Mouse (Mus musculus): Measurements from ENCODE around the gene H2al1g. TPM values are rescaled to one million over a fixed set of nuclear protein-coding genes. Genes with fewer than 3 reads are reported as not detected.
"Not testable (repeated sequence)": the region's sequence is repeated elsewhere in the genome, so short reads cannot be mapped to it uniquely, and the experiment has no call there.

The H2al1g gene
- not detected in 2 replicates for polyA plus RNA-seq (2011; ENCODE audit: insufficient read length, low read depth, missing spikeins)

DNA sequence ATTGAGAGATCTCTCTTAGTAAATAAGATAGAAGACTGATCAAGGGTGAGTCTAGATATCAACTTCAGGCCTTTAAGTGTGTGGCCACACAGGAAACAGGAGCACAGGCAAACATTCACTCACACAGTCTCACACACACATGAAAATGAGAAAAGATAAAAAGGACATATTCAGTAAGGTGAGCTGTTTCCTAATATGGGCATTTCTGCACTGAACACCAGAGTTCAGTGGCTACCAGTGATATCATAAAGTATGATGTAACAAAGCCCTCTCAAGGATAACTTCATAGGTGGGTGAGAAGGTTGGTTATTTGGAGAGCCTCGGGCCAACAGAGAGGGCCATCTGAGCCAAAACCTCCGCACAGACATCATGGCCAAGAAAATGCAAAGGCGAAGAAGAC lies at the start of gene H2al1g:
TSS of gene H2al1g (plus strand) at position 301 of the 400 bp plus-strand sequence.
- H3K4me1 ChIP-seq (ENCODE audit: control insufficient read depth, insufficient read depth, low read length); H3K27ac ChIP-seq (ENCODE audit: insufficient read depth, low read length); H3K4me3 ChIP-seq (ENCODE audit: insufficient read depth, low read length): not testable (repeated sequence)

GRCm38 (mm10) chrX:11269074-11269473 lies 49.0 kb upstream of the H2al1g start:
- TF ChIP-seq CTCF (IDR thresholded peaks at IDR 0.05; ENCODE audit: borderline replicate concordance, insufficient read depth, low read length) (no peak), POLR2A (IDR thresholded peaks at IDR 0.05; ENCODE audit: low read depth, low read length) (no peak)
- H3K4me1 ChIP-seq (ENCODE audit: control insufficient read depth, insufficient read depth, low read length), result no peaks in the 10 kb centered on the region; the same call in 1 of the 2 replicates
- H3K27ac ChIP-seq (ENCODE audit: insufficient read depth, low read length), result no peak overlapping the region
- no peak overlapping the region for H3K4me3 ChIP-seq (ENCODE audit: insufficient read depth, low read length)

DNA sequence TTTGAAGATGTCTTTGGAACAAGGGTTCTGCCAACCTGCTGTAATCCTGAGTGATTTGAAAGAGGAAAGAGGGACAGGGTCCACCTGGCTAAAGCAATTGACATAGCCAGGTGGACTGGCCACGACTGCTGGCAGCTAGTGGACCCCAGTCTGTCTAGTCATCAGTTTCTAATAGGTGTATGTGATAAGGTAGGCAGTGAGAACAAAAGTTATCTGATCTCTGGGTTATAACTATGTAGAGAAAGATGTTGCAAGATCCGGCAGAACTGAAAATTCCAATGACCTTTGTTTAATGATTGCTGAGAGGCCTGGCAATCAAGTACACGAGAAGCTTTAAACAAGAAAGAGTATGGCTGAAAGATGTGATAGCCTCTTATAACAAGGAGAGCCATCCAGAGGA lies 44.9 kb upstream of the H2al1g start:
- H3K4me3 ChIP-seq (ENCODE audit: insufficient read depth, low read length), result no peak overlapping the region
- no peak for TF ChIP-seq POLR2A (IDR thresholded peaks at IDR 0.05; ENCODE audit: low read depth, low read length)
- TF ChIP-seq CTCF (IDR thresholded peaks at IDR 0.05; ENCODE audit: borderline replicate concordance, insufficient read depth, low read length), result no peak
- no peaks in the 10 kb centered on the region for H3K4me1 ChIP-seq (ENCODE audit: control insufficient read depth, insufficient read depth, low read length)
- H3K27ac ChIP-seq (ENCODE audit: insufficient read depth, low read length), result no peak overlapping the region

- Histone ChIP-seq H3K4me1 (ENCODE audit: control insufficient read depth, insufficient read depth, low read length) (no peaks in the 10 kb centered on the region), H3K4me3 (ENCODE audit: insufficient read depth, low read length) (no peak overlapping the region), H3K27ac (ENCODE audit: insufficient read depth, low read length) (no peak overlapping the region)
- TF ChIP-seq CTCF (IDR thresholded peaks at IDR 0.05; ENCODE audit: borderline replicate concordance, insufficient read depth, low read length) (no peak), POLR2A (IDR thresholded peaks at IDR 0.05; ENCODE audit: low read depth, low read length) (no peak)
Observed at GRCm38 (mm10) chrX:11277083-11277482, 41.0 kb upstream of the H2al1g start.

DNA sequence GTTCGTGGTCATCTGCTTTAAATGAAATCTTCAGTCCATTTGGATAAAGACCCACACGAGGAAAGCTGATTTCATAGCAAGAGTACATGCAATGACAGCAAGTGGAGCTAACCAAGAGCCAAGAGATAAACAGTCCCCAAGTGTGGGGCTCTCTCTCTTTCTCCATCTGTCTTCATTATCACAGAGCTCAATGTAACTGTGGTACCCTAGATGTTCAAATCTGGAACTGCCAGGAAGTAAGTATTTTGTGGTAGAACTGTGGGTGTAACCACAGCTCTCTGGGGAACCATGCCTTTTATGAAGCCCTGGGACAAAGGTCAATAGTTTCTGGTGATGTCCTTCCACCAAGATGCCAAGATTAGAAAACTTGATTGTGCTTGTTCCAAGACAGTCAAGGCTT lies 37.3 kb upstream of the H2al1g start:
- TF ChIP-seq CTCF (IDR thresholded peaks at IDR 0.05; ENCODE audit: borderline replicate concordance, insufficient read depth, low read length) (no peak), POLR2A (IDR thresholded peaks at IDR 0.05; ENCODE audit: low read depth, low read length) (no peak)
- Histone ChIP-seq H3K27ac (ENCODE audit: insufficient read depth, low read length) (no peak overlapping the region), H3K4me3 (ENCODE audit: insufficient read depth, low read length) (no peak overlapping the region), H3K4me1 (ENCODE audit: control insufficient read depth, insufficient read depth, low read length) (no peaks in the 10 kb centered on the region)

DNA sequence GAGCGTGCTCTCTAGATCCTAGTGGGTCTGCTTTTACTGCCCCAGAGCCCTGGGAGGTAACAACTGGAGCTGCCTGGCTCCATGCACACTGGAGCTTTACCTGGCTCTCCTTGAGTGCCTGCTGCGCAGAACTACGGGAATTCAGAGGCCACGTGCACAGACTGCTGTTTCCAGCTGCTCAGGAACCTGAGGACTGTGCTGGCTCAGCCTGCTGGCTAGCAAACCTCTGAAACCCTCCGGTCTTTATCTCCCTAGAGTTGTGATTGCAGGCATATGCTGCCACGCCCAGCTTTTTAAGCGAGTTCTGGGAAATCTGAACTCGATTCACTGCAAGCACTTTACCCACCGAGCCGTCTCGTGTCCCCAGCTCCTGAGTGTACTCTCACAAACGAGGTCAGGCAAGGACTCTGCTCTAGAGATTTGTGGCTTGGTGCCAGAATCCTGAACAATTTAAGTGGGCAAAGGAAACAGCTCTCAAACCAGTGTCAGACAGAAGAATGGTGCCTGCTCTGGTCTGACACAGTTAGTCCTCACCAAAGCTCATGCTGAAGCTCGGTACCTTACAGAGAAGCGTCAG lies 29.7 kb upstream of the H2al1g start:
- TF ChIP-seq POLR2A (IDR thresholded peaks at IDR 0.05; ENCODE audit: low read depth, low read length) (no peak), CTCF (IDR thresholded peaks at IDR 0.05; ENCODE audit: borderline replicate concordance, insufficient read depth, low read length) (no peak)
- Histone ChIP-seq H3K27ac (ENCODE audit: insufficient read depth, low read length) (no peak overlapping the region), H3K4me3 (ENCODE audit: insufficient read depth, low read length) (no peak overlapping the region), H3K4me1 (ENCODE audit: control insufficient read depth, insufficient read depth, low read length) (no peaks in the 10 kb centered on the region)

DNA sequence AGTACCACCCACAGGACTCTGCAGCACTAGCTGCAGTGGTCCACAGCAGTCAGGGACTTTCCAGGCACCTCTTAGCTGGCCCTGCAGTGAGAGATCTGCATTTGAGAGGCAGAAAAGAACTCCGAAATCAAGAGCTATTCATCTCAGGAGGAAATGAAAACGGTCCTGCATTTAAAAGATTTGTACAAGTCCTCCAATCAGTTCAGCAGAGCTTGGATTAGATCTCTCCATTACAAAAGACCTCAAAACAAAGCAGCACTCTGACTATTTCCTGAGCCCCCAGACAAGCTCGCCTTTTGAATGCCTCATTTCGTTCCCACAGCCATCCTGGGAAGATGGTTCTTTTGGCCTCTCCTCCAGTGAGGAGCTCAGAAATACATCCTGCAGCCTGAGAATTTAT lies 28.8 kb upstream of the H2al1g start:
- no peak overlapping the region for H3K4me3 ChIP-seq (ENCODE audit: insufficient read depth, low read length)
- no peak for TF ChIP-seq CTCF (IDR thresholded peaks at IDR 0.05; ENCODE audit: borderline replicate concordance, insufficient read depth, low read length)
- no peak for TF ChIP-seq POLR2A (IDR thresholded peaks at IDR 0.05; ENCODE audit: low read depth, low read length)
- H3K27ac ChIP-seq (ENCODE audit: insufficient read depth, low read length), result no peak overlapping the region
- H3K4me1 ChIP-seq (ENCODE audit: control insufficient read depth, insufficient read depth, low read length), result no peaks in the 10 kb centered on the region

GRCm38 (mm10) chrX:11298957-11299356 lies 19.1 kb upstream of the H2al1g start, which contains the start of gene H2al1a:
TSS of gene H2al1a (plus strand) at chrX:11299257.
- H3K27ac ChIP-seq (ENCODE audit: insufficient read depth, low read length); H3K4me3 ChIP-seq (ENCODE audit: insufficient read depth, low read length); H3K4me1 ChIP-seq (ENCODE audit: control insufficient read depth, insufficient read depth, low read length): not testable (repeated sequence)

DNA sequence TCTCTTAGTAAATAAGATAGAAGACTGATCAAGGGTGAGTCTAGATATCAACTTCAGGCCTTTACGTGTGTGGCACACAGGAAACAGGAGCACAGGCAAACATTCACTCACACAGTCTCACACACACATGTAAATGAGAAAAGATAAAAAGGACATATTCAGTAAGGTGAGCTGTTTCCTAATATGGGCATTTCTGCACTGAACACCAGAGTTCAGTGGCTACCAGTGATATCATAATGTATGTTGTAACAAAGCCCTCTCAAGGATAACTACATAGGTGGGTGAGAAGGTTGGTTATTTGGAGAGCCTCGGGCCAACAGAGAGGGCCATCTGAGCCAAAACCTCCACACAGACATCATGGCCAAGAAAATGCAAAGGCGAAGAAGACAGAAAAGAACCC lies 15.9 kb upstream of the H2al1g start, which contains the start of gene H2al1b:
TSS of gene H2al1b (plus strand) at position 301 of the 400 bp plus-strand sequence.
- H3K27ac ChIP-seq (ENCODE audit: insufficient read depth, low read length); H3K4me3 ChIP-seq (ENCODE audit: insufficient read depth, low read length); H3K4me1 ChIP-seq (ENCODE audit: control insufficient read depth, insufficient read depth, low read length): not testable (repeated sequence)

DNA sequence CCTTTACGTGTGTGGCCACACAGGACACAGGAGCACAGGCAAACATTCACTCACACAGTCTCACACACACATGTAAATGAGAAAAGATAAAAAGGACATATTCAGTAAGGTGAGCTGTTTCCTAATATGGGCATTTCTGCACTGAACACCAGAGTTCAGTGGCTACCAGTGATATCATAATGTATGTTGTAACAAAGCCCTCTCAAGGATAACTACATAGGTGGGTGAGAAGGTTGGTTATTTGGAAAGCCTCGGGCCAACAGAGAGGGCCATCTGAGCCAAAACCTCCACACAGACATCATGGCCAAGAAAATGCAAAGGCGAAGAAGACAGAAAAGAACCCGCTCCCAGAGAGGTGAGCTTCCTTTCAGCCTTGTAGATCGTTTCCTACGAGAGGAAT lies 12.7 kb upstream of the H2al1g start, which contains the start of gene H2al1c:
TSS of gene H2al1c (plus strand) at position 301 of the 400 bp plus-strand sequence.
- H3K4me1 ChIP-seq (ENCODE audit: control insufficient read depth, insufficient read depth, low read length); H3K27ac ChIP-seq (ENCODE audit: insufficient read depth, low read length); H3K4me3 ChIP-seq (ENCODE audit: insufficient read depth, low read length): not testable (repeated sequence)

GRCm38 (mm10) chrX:11308524-11308923 lies 9.5 kb upstream of the H2al1g start, which contains the start of gene H2al1d:
TSS of gene H2al1d (plus strand) at chrX:11308824.
- H3K4me3 ChIP-seq (ENCODE audit: insufficient read depth, low read length); H3K27ac ChIP-seq (ENCODE audit: insufficient read depth, low read length); H3K4me1 ChIP-seq (ENCODE audit: control insufficient read depth, insufficient read depth, low read length): not testable (repeated sequence)

GRCm38 (mm10) chrX:11311634-11312033 lies 6.4 kb upstream of the H2al1g start, which contains the start of gene H2al1e:
TSS of gene H2al1e (plus strand) at chrX:11311934.
- H3K4me3 ChIP-seq (ENCODE audit: insufficient read depth, low read length); H3K4me1 ChIP-seq (ENCODE audit: control insufficient read depth, insufficient read depth, low read length); H3K27ac ChIP-seq (ENCODE audit: insufficient read depth, low read length): not testable (repeated sequence)

GRCm38 (mm10) chrX:11314858-11315257 lies 3.2 kb upstream of the H2al1g start, which contains the start of gene H2al1f:
TSS of gene H2al1f (plus strand) at chrX:11315158.
- H3K4me1 ChIP-seq (ENCODE audit: control insufficient read depth, insufficient read depth, low read length); H3K27ac ChIP-seq (ENCODE audit: insufficient read depth, low read length); H3K4me3 ChIP-seq (ENCODE audit: insufficient read depth, low read length): not testable (repeated sequence)

- not testable (repeated sequence) for H3K4me1 ChIP-seq (ENCODE audit: control insufficient read depth, insufficient read depth, low read length); H3K4me3 ChIP-seq (ENCODE audit: insufficient read depth, low read length); H3K27ac ChIP-seq (ENCODE audit: insufficient read depth, low read length)
Observed at GRCm38 (mm10) chrX:11321192-11321591, 3.1 kb downstream of the H2al1g start, which contains the start of gene H2al1h. TSS of gene H2al1h (plus strand) at chrX:11321492.

DNA sequence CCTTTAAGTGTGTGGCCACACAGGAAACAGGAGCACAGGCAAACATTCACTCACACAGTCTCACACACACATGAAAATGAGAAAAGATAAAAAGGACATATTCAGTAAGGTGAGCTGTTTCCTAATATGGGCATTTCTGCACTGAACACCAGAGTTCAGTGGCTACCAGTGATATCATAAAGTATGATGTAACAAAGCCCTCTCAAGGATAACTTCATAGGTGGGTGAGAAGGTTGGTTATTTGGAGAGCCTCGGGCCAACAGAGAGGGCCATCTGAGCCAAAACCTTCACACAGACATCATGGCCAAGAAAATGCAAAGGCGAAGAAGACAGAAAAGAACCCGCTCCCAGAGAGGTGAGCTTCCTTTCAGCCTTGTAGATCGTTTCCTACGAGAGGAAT lies 6.3 kb downstream of the H2al1g start, which contains the start of gene H2al1i:
TSS of gene H2al1i (plus strand) at position 301 of the 400 bp plus-strand sequence.
- H3K4me3 ChIP-seq (ENCODE audit: insufficient read depth, low read length); H3K27ac ChIP-seq (ENCODE audit: insufficient read depth, low read length); H3K4me1 ChIP-seq (ENCODE audit: control insufficient read depth, insufficient read depth, low read length): not testable (repeated sequence)

All from embryonic fibroblast, embryonic 13.5 days (primary cell).